ENCODE assay signal across 24 mouse cellular contexts in genomic region chr2:4733971-4734370, GRCm38 (mm10). TPM values are rescaled to one million over a fixed set of nuclear protein-coding genes. Genes with fewer than 3 reads are reported as not detected.
"Had no signal": no experiment of that assay in that cellular context is flagged by ENCODE, and none has a peak within 500 bp of the region (broad histone marks: within the 10 kb centered on the region; RNA-seq: fewer than 3 reads in every experiment).

No protein-coding gene starts in this region.

- ATAC-seq: hindbrain, postnatal 0 days; intestine, embryonic 16.5 days had no signal

- DNase-seq: gastrocnemius, postnatal 14 days; gastrocnemius, postnatal 36 days; heart, adult 18-20 months; heart, postnatal 14 days; heart, postnatal 36 days; kidney, adult 11 months; kidney, adult 2 months; kidney, adult 9 months; kidney, postnatal 14 days; kidney, postnatal 36 days; liver, embryonic 13.5 days had no signal

- H3K27ac ChIP-seq: heart, embryonic 10.5 days; hindbrain, embryonic 13.5 days; hindbrain, embryonic 15.5 days; hindbrain, postnatal 0 days; kidney, embryonic 15.5 days; kidney, postnatal 0 days; left cerebral cortex, adult 2 months; limb, embryonic 10.5 days; limb, embryonic 12.5 days; liver, embryonic 13.5 days had no signal

- H3K9me3 ChIP-seq: heart, embryonic 10.5 days; heart, embryonic 12.5 days; hindbrain, embryonic 13.5 days; hindbrain, embryonic 15.5 days; kidney, embryonic 15.5 days; limb, embryonic 10.5 days; limb, embryonic 12.5 days; liver, embryonic 13.5 days had no signal

- H3K36me3 ChIP-seq: heart, embryonic 10.5 days; heart, embryonic 12.5 days; hindbrain, embryonic 13.5 days; hindbrain, embryonic 15.5 days; kidney, embryonic 15.5 days; limb, embryonic 10.5 days; limb, embryonic 12.5 days; liver, embryonic 13.5 days had no signal

- H3K9ac ChIP-seq: heart, embryonic 12.5 days; hindbrain, embryonic 13.5 days; hindbrain, embryonic 15.5 days; kidney, embryonic 15.5 days; limb, embryonic 12.5 days; liver, embryonic 13.5 days had no signal

- H3K27me3 ChIP-seq: heart, embryonic 12.5 days; hindbrain, embryonic 13.5 days; hindbrain, embryonic 15.5 days; kidney, embryonic 15.5 days; limb, embryonic 12.5 days; liver, embryonic 13.5 days had no signal

- H3K4me3 ChIP-seq: heart, embryonic 10.5 days; heart, embryonic 12.5 days; hindbrain, embryonic 13.5 days; hindbrain, embryonic 15.5 days; kidney, embryonic 15.5 days; left cerebral cortex, adult 2 months; limb, embryonic 10.5 days; limb, embryonic 12.5 days; liver, embryonic 13.5 days had no signal

- H3K4me2 ChIP-seq: heart, embryonic 12.5 days; hindbrain, embryonic 13.5 days; hindbrain, embryonic 15.5 days; kidney, embryonic 15.5 days; limb, embryonic 12.5 days; liver, embryonic 11.5 days; liver, embryonic 13.5 days had no signal

- H3K4me1 ChIP-seq: hindbrain, embryonic 13.5 days; hindbrain, embryonic 15.5 days; limb, embryonic 10.5 days; limb, embryonic 12.5 days; liver, embryonic 13.5 days had no signal

RNA-seq across cellular contexts. Expression of gene Bend7, which starts 16.3 kb away (rescaled TPM):
- total RNA-seq: granulocyte monocyte progenitor cell, adult 5-6 weeks had no signal
